Mouse (Mus musculus): ENCODE results near the gene Rbfox1.

DNA sequence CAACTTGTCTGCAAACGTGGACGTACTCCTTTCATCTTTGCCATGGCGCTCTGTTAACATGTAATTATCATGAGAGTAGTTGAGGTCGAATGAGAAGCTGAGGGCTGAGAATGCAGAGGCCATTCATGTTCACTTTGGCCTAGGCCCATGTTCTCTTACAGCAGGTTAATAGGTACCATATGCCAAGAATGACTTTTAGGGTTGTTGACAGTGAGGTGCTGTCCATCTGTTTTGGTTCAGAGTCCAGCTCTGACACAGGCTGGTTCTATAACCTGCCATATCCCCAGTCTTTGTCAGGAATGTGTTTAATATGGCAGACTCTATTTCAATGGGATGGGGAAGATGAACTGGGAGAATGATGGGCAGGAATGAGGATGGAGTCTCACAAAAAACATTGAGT lies 1174.4 kb downstream of the Rbfox1 start:
- no peak for TF ChIP-seq CTCF (IDR thresholded peaks at IDR 0.05; ENCODE audit: low read depth, low read length)
- TF ChIP-seq EP300 (IDR thresholded peaks at IDR 0.05; ENCODE audit: insufficient read depth, low read depth, low read length), result no peak
- TF ChIP-seq POLR2A (IDR thresholded peaks at IDR 0.05; ENCODE audit: insufficient read depth, low read length), result no peak
